Mouse (Mus musculus) CD4-positive, CD25-positive, alpha-beta regulatory T cell, adult 4 months (primary cell): ENCODE data around the gene Eif3j1. TPM values are rescaled to one million over a fixed set of nuclear protein-coding genes. Genes with fewer than 3 reads are reported as not detected.

Source experiments
- ATAC-seq: one replicate; pipeline ENCODE4 v1.8.0; 2017
- polyA plus RNA-seq, 2 experiments: library from polyadenylated mRNA; unstranded; fragments of 100-300 nt; shearing (Covaris generic); gene quantifications; one replicate each; pipeline ENCODE4 v1.2.1; 2017

Eif3j1 gene
- polyA plus RNA-seq, 2 experiments from 2014 or later = 3.1 to 3.7 TPM

GRCm38 (mm10) chr2:122102070-122102469, 73.7 kb downstream of the Eif3j1 start:
- ATAC-seq = peak; percentile 45

Other genes with a start within 250 kb of the Eif3j1 start
- gene Frmd5, start 221.5 kb upstream of the Eif3j1 start, polyA plus RNA-seq = 1 to 10 TPM; 1.1 TPM
- 1 to 10 TPM; 3.1 to 3.6 TPM for gene Casc4, start 161.6 kb upstream of the Eif3j1 start, polyA plus RNA-seq
- 10 to 100 TPM; 58.8 to 78.8 TPM for gene Ctdspl2, start 72.5 kb upstream of the Eif3j1 start, polyA plus RNA-seq
- not detected for gene Mageb3, start 72.5 kb upstream of the Eif3j1 start, polyA plus RNA-seq
- 1 to 10 TPM; 5.3 to 7.4 TPM for gene Spg11, start 89.8 kb downstream of the Eif3j1 start, polyA plus RNA-seq
- 1,000 to 10,000 TPM; 7,747 to 9,345 TPM for gene B2m, start 119.1 kb downstream of the Eif3j1 start, polyA plus RNA-seq
- gene Trim69, start 132.2 kb downstream of the Eif3j1 start, polyA plus RNA-seq = under 1 TPM in 1 of 2 experiments, not detected in 1; 0.35 TPM
- 1 to 10 TPM; 1.2 to 1.5 TPM for gene Patl2, start 157.6 kb downstream of the Eif3j1 start, polyA plus RNA-seq
- not detected for gene Terb2, start 157.7 kb downstream of the Eif3j1 start, polyA plus RNA-seq
- gene Sord, start 206.2 kb downstream of the Eif3j1 start, polyA plus RNA-seq = 1 to 10 TPM; 4.1 to 4.4 TPM